Mouse (Mus musculus) hindbrain, embryonic 15.5 days (tissue): ENCODE results near the gene Hbp1. TPM values are rescaled to one million over a fixed set of nuclear protein-coding genes. Genes with fewer than 3 reads are reported as not detected.

Source experiments
- ATAC-seq: fragments of 200-750 bp; cut with Nextera tagmentation; 2 replicates; pipeline ENCODE4 v1.8.0; 2017; ENCODE audit warnings: low read depth, moderate number of reproducible peaks, moderate TSS enrichment; ENCODE audit not compliant: low FRiP score
- H3K27ac ChIP-seq: fragments of 300-500 bp; sonication (generic); replicated peaks from 2 replicates; pipeline ENCODE4 v1.5.1; 2015; ENCODE audit warnings: mild to moderate bottlenecking, inconsistent platforms
- H3K27me3 ChIP-seq: fragments of 300-500 bp; sonication (generic); 2 replicates; pipeline ENCODE4 v1.6.1; 2015; ENCODE audit warnings: control low read depth, inconsistent platforms
- H3K36me3 ChIP-seq: fragments of 300-500 bp; sonication (generic); 2 replicates; pipeline ENCODE4 v1.6.1; 2015; ENCODE audit warnings: control low read depth, inconsistent platforms
- H3K4me1 ChIP-seq: fragments of 300-500 bp; sonication (generic); replicated peaks from 2 replicates; pipeline ENCODE4 v1.6.1; 2015; ENCODE audit warnings: control low read depth, inconsistent platforms
- H3K4me2 ChIP-seq: fragments of 300-500 bp; sonication (generic); 2 replicates; pipeline ENCODE4 v1.6.1; 2015; ENCODE audit warnings: moderate library complexity, mild to moderate bottlenecking, inconsistent platforms
- H3K4me3 ChIP-seq: fragments of 300-500 bp; sonication (generic); 2 replicates; pipeline ENCODE4 v1.5.1; 2015; ENCODE audit warnings: mild to moderate bottlenecking, inconsistent platforms
- H3K9ac ChIP-seq: fragments of 300-500 bp; sonication (generic); 2 replicates; pipeline ENCODE4 v1.6.1; 2015; ENCODE audit warnings: inconsistent platforms
- H3K9me3 ChIP-seq: fragments of 300-500 bp; sonication (generic); 2 replicates; pipeline ENCODE4 v1.6.1; 2016; ENCODE audit warnings: control low read depth, inconsistent platforms
- WGBS: fragments of 180-500 bp; shearing (Covaris S2); methylation state at CpG from one replicate; pipeline ENCODE4 v1.1.7; 2015; 5-methylcytosine and 5-hydroxymethylcytosine counted together
- polyA plus RNA-seq: library from polyadenylated mRNA; unstranded; fragments of >200 nt; fragmentation: Nextera tagmentation; extraction: Ambion mirVana; gene quantifications from 2 replicates; pipeline ENCODE4 v1.2.1, GENCODE M21; 2015

The Hbp1 gene
- polyA plus RNA-seq, 1 experiment from 2014 or later: 47.1 TPM

- no peaks in the 10 kb centered on the region for H3K27me3 ChIP-seq
- no peaks in the 10 kb centered on the region for H3K9me3 ChIP-seq
- WGBS: 25% methylated on average over 8 of the region's 8 CpGs
- ATAC-seq: peak; percentile 66
- H3K36me3 ChIP-seq: no peaks in the 10 kb centered on the region
- H3K4me2 ChIP-seq: no peak overlapping the region
- H3K4me3 ChIP-seq: no peak overlapping the region
- H3K9ac ChIP-seq: no peak overlapping the region
- peak overlapping the region; percentile 56; the same call in 1 of the 2 replicates for H3K27ac ChIP-seq
- H3K4me1 ChIP-seq: peaks cover 26% of the 10 kb centered on the region
Observed at GRCm38 (mm10) chr12:31896986-31897385, 53.3 kb downstream of the Hbp1 start.

- Histone ChIP-seq H3K27ac (peak overlapping the region; percentile 56), H3K4me3 (no peak overlapping the region), H3K9me3 (no peaks in the 10 kb centered on the region), H3K4me2 (no peak overlapping the region), H3K4me1 (peaks cover 26% of the 10 kb centered on the region), H3K36me3 (no peaks in the 10 kb centered on the region), H3K27me3 (no peaks in the 10 kb centered on the region), H3K9ac (no peak overlapping the region)
- no peak for ATAC-seq
- WGBS: 30% methylated on average over 5 of the region's 5 CpGs
Observed at GRCm38 (mm10) chr12:31896295-31896694, 54.0 kb downstream of the Hbp1 start.

- ATAC-seq: peak; percentile 64
- WGBS: 6% methylated on average over 2 of the region's 2 CpGs
- Histone ChIP-seq H3K4me3 (no peak overlapping the region), H3K9ac (no peak overlapping the region), H3K9me3 (no peaks in the 10 kb centered on the region), H3K27ac (peak overlapping the region; percentile 56), H3K36me3 (no peaks in the 10 kb centered on the region), H3K27me3 (no peaks in the 10 kb centered on the region), H3K4me1 (peaks cover 26% of the 10 kb centered on the region), H3K4me2 (no peak overlapping the region)
Observed at GRCm38 (mm10) chr12:31895888-31896287, 54.4 kb downstream of the Hbp1 start.

GRCm38 (mm10) chr12:31895095-31895734 lies 55.1 kb downstream of the Hbp1 start:
- H3K4me1 ChIP-seq: peaks cover 33% of the 10 kb centered on the region
- H3K27ac ChIP-seq: peak overlapping the region; percentile 56
- no peak overlapping the region for H3K4me3 ChIP-seq
- no peak overlapping the region for H3K9ac ChIP-seq
- no peaks in the 10 kb centered on the region for H3K27me3 ChIP-seq
- 30% methylated on average over 8 of the region's 8 CpGs for WGBS
- no peak overlapping the region for H3K4me2 ChIP-seq
- ATAC-seq: no peak
- H3K9me3 ChIP-seq: no peaks in the 10 kb centered on the region
- H3K36me3 ChIP-seq: no peaks in the 10 kb centered on the region

GRCm38 (mm10) chr12:31892771-31893170 lies 57.6 kb downstream of the Hbp1 start:
- Histone ChIP-seq H3K9ac (no peak overlapping the region), H3K4me2 (no peak overlapping the region), H3K27ac (no peak overlapping the region), H3K27me3 (no peaks in the 10 kb centered on the region), H3K9me3 (no peaks in the 10 kb centered on the region), H3K4me1 (peaks cover 33% of the 10 kb centered on the region), H3K36me3 (no peaks in the 10 kb centered on the region), H3K4me3 (no peak overlapping the region)
- ATAC-seq: no peak
- WGBS: 84% methylated on average over 7 of the region's 7 CpGs

- H3K27me3 ChIP-seq: no peaks in the 10 kb centered on the region
- no peak overlapping the region for H3K9ac ChIP-seq
- no peak overlapping the region for H3K4me3 ChIP-seq
- H3K4me2 ChIP-seq: no peak overlapping the region
- ATAC-seq: no peak
- H3K27ac ChIP-seq: no peak overlapping the region
- peaks cover 28% of the 10 kb centered on the region for H3K4me1 ChIP-seq
- H3K36me3 ChIP-seq: no peaks in the 10 kb centered on the region
- no peaks in the 10 kb centered on the region for H3K9me3 ChIP-seq
Observed at GRCm38 (mm10) chr12:31892079-31892478, 58.3 kb downstream of the Hbp1 start.

GRCm38 (mm10) chr12:31890685-31891084 lies 59.6 kb downstream of the Hbp1 start:
- H3K9me3 ChIP-seq: no peaks in the 10 kb centered on the region
- WGBS: 51% methylated on average over 6 of the region's 6 CpGs

GRCm38 (mm10) chr12:31885844-31886606 lies 64.3 kb downstream of the Hbp1 start:
- H3K27ac ChIP-seq: no peak overlapping the region
- H3K9me3 ChIP-seq: no peaks in the 10 kb centered on the region
- peaks cover 7% of the 10 kb centered on the region for H3K4me1 ChIP-seq
- H3K36me3 ChIP-seq: no peaks in the 10 kb centered on the region
- no peak for ATAC-seq
- H3K27me3 ChIP-seq: no peaks in the 10 kb centered on the region
- no peak overlapping the region for H3K4me3 ChIP-seq
- no peak overlapping the region for H3K4me2 ChIP-seq
- WGBS: 96% methylated on average over 11 of the region's 11 CpGs
- H3K9ac ChIP-seq: no peak overlapping the region

More at GRCm38 (mm10) chr12:31890685-31891084, 59.6 kb downstream of the Hbp1 start:
- H3K27ac ChIP-seq: no peak overlapping the region
- no peak overlapping the region for H3K4me3 ChIP-seq
- no peak overlapping the region for H3K9ac ChIP-seq
- H3K27me3 ChIP-seq: no peaks in the 10 kb centered on the region
- no peaks in the 10 kb centered on the region for H3K36me3 ChIP-seq
- peaks cover 14% of the 10 kb centered on the region for H3K4me1 ChIP-seq
- no peak for ATAC-seq
- no peak overlapping the region for H3K4me2 ChIP-seq

- Histone ChIP-seq H3K27ac (no peak overlapping the region), H3K4me1 (no peaks in the 10 kb centered on the region), H3K27me3 (no peaks in the 10 kb centered on the region), H3K9me3 (no peaks in the 10 kb centered on the region), H3K9ac (no peak overlapping the region), H3K4me3 (no peak overlapping the region), H3K36me3 (no peaks in the 10 kb centered on the region), H3K4me2 (no peak overlapping the region)
- ATAC-seq: no peak
- WGBS: 87% methylated on average over 4 of the region's 4 CpGs
Observed at GRCm38 (mm10) chr12:31885084-31885483, 65.3 kb downstream of the Hbp1 start.

- H3K4me2 ChIP-seq: no peak overlapping the region
- H3K4me3 ChIP-seq: no peak overlapping the region
- ATAC-seq: no peak
- H3K4me1 ChIP-seq: no peaks in the 10 kb centered on the region
- WGBS: 77% methylated on average over 4 of the region's 4 CpGs
- no peaks in the 10 kb centered on the region for H3K27me3 ChIP-seq
- no peak overlapping the region for H3K9ac ChIP-seq
- H3K9me3 ChIP-seq: no peaks in the 10 kb centered on the region
- no peaks in the 10 kb centered on the region for H3K36me3 ChIP-seq
- H3K27ac ChIP-seq: no peak overlapping the region
Observed at GRCm38 (mm10) chr12:31884365-31884764, 66.0 kb downstream of the Hbp1 start.

GRCm38 (mm10) chr12:31882736-31883135 lies 67.6 kb downstream of the Hbp1 start:
- H3K4me2 ChIP-seq: no peak overlapping the region
- H3K4me1 ChIP-seq: no peaks in the 10 kb centered on the region
- no peak overlapping the region for H3K9ac ChIP-seq
- H3K4me3 ChIP-seq: no peak overlapping the region
- no peaks in the 10 kb centered on the region for H3K27me3 ChIP-seq
- H3K27ac ChIP-seq: no peak overlapping the region
- no peaks in the 10 kb centered on the region for H3K36me3 ChIP-seq
- 80% methylated on average over 1 of the region's 1 CpGs for WGBS
- no peaks in the 10 kb centered on the region for H3K9me3 ChIP-seq
- no peak for ATAC-seq

- H3K36me3 ChIP-seq: no peaks in the 10 kb centered on the region
Observed at GRCm38 (mm10) chr12:31876775-31877174, 73.6 kb downstream of the Hbp1 start.

More at GRCm38 (mm10) chr12:31876775-31877174, 73.6 kb downstream of the Hbp1 start:
- H3K27ac ChIP-seq: no peak overlapping the region
- no peak overlapping the region for H3K9ac ChIP-seq
- no peaks in the 10 kb centered on the region for H3K27me3 ChIP-seq
- WGBS: 91% methylated on average over 4 of the region's 4 CpGs
- no peaks in the 10 kb centered on the region for H3K4me1 ChIP-seq
- H3K4me3 ChIP-seq: no peak overlapping the region
- H3K9me3 ChIP-seq: no peaks in the 10 kb centered on the region
- no peak overlapping the region for H3K4me2 ChIP-seq
- ATAC-seq: no peak
